Mouse (Mus musculus): ENCODE data around the gene Dad1.

Gene Dad1

DNA sequence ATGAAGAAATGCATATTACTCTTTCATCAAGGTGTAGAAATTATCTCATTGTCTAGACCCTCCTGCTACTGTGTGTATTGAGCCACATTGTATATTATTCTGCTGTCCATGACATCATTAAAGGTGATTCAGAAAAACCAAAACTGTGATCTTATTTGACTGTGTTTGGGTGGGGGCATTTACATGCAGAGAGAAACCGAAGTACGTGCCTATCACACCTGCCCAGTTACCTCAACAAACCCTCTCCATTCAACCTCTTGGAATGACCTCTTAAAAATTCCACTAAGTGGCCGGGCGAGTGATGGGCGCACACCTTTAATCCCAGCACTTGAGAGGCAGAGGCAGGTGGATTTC lies 29.9 kb downstream of the Dad1 start:
- DNase-seq, result no peak

DNA sequence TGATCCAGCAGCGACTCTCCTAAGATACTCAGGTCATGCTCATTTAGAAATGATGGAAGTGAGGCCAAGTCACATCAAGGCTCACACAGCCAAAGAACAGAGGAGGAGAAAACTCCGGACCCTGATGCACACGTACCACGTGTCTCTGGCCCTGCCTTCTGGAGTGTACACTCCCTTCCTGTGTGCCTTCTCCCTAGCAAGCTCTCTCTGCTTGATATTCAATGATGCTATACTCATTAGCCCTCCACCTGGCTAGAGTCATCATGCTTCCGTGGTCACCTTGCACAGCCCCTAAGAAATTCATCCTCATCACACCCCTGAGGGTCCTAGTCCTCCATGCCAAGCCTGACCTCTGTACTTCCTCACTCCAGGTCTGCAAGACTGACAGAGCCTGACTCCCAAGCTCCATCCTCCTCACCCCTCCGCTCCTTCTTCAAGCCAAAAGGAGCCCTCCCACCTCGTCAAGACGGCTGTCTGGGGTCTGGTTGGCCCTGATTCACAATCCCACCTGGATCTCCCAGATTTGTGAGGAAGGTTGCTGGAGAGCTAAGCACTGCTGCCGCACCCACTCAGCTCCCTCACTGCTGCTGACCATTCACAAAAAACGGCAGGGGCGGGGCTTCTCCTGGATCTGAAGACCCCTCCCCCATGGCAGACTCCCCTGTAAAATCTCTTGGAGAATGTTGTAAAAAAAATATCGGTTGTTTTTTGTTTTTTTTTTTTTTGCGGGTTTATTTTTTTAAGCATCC lies 30.4 kb downstream of the Dad1 start:
- no peak for DNase-seq

DNA sequence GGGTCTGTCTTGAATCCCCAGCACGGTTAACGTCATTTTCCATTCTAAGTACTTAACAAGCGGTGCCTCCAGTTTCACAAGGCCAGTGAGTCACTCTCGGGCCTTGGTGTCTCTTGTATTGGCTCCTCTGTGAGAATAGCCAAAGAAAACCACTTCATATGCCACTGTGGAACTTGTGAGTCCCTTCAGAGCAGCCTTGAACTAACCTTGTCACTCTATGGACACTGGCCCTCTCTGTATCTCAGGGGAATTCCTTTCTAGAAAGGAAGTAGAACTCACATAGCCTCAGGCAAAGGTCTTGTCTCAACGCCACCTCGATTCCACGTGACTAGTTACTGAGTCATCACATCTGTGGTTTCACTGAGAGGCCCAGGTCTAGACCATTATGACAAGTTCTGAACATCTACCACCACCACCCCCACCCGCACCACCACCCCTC lies 31.6 kb downstream of the Dad1 start:
- DNase-seq, result no peak

DNA sequence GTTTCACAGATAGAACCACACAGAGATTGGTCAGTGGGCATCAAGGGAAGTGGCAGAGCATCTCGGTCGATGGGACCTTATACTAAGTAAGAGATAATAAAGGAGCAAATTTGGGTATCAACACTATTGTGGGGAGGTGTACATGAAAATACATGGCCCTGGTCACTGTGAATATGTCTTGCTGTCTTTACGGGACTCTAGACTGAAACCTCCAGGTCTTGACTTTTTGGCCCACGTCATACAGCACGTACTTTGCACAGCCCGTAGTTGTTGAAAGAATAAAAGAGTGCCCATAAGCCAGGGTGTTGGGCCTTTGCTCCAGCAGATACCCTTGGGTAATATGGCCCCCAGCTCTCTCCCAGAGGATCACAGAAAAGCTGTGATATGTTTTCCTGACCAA lies 32.3 kb downstream of the Dad1 start:
- no peak for DNase-seq

DNA sequence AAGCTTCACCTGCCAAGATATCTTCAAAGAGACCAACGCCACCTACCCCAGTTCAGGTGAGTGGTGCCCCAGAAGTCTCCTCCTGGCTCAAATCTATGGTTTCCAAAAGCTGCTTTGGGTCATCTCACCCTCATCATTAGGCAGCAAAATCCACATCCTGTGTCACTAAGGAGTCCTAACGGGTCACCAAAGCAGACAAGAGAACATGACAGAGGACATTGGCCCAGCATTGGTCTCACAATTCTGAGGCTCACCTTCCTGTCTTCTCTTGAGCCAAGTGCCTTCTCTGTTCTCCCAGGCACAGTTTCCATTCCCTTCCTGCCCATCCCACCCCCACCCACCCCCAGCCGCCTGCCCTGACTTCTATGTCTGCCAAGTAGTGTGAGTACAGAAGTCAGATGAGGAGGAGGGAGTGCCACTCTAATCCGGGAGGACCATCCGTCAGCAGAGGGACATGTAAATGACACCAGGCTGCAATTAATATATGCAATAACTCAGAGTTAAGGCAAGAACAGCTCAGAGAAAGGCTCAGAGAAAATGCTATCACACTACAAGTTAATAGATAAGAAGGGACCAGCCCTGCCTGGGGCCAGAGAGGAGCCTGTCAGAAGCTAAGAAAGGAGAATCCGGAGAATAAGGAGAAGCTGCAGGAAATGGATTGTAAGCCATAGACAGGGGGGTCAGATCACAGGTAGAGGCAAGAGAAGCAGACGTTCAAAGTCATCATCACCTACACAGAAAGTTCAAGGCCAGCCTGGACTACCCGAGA lies 33.0 kb downstream of the Dad1 start:
- no peak for DNase-seq

DNA sequence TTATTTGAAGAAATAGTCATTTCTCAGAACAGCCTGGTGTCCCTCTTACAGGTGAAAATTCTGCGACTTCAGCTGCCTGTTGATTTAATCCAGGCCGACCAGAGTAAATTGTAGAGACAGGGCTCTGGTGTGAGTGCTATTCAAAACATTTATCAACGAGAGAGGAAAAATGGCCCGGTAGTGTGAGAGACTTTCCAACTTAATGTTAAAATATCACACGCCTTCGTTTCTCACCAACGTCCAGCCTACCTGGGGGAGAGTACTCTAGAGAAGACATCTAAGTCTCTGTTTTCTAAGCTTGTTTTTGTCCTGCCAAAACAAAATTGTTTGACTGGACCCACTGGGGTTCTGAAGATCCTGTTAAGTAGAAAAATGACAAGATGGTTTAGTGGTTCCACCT lies 34.1 kb downstream of the Dad1 start:
- no peak for DNase-seq

DNA sequence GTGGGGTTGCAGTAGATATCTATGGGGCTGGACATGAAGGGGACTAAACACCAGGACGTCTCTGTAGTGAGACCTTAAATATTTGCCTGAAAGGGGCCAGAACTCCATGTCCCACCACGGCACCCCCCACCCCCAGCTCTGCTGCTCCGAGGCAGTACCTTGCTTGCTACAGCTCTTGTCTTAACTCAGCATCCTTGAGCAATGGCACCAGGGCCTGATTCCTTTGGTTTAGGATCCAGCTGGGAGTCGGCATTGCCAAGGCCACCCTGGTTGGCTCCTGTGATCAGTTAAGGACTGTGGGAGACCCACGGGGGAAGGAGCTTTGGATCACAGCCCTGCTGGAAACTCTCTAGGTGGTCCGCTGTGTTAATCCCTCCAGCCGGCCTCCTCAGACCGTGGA lies 34.6 kb downstream of the Dad1 start:
- DNase-seq, result no peak

DNA sequence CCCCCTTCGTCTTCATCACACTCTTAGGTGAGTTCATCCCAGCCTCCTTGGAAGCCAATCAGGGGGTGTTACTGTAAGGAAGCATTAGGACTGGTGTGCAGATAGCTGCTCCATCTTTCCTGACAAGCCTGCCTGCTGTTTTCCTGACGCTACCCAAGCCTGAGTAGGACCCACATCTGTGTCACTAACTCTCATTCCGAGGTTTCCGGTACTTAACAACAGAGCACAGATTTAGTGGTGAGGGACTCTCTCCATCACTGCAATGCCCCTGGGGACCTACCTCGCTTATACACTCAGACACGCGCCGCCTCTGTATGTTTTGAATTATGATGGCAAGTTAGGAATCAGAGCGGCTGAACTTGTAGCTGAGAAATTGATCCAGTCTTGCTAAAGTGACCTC lies 35.2 kb downstream of the Dad1 start:
- DNase-seq, result no peak

DNA sequence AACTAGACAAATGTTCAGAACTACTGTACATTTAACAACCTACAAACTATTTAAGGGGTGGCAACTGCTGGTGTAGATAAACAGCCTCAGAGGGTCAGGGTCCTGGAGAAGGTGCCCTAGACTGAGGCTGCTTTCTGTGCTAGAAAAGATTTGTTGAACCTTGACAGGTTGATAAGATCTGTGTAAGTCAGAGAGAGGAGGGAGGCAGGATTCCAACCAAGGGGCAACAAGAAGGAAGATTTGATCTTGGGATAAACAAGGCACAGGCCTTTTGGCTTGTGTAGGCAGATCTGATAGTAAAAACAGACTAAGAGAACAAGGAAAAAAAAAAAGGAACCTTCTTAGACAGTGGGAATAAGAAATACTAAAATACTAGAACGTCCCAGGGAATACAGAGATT lies 35.7 kb downstream of the Dad1 start:
- no peak for DNase-seq

DNA sequence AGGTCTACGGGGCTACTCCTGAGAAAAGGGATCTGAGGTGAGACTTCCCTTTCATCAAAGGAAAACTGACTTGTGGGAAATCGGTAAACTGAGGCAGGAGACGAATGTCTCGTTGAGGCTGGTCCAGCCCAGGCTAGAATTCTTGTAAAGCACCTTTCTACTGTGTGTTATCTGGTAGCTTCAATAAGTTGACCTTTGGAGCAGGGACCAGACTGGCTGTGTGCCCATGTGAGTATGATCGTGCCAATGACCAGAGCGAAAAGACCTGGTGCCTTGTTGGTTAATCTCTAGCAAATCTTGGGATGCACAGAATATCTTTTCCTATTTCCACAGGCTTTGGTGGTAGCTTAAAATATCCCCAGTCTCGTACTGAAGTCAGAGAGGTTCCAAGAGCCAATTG lies 37.8 kb downstream of the Dad1 start:
- no peak for DNase-seq

DNA sequence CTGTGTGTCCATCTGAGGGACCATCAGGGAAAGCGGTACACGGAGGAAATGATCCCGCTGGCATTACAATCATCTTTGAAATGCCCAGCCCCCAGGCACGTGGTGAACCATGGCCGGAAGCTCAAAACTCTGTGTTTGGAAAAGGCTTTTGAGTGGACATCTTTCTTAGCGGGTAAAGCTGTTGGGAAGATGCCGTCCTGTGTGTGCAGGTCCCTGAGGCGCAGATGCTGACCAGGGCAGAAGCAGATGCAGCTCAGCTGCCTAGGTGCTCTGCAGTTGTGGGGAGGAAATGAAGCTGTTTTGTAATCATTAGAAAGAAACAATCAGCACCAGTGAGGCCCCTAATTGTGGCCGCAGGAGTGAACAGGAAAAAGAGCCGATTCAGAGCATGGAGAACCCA lies 39.0 kb downstream of the Dad1 start:
- DNase-seq, result no peak

DNA sequence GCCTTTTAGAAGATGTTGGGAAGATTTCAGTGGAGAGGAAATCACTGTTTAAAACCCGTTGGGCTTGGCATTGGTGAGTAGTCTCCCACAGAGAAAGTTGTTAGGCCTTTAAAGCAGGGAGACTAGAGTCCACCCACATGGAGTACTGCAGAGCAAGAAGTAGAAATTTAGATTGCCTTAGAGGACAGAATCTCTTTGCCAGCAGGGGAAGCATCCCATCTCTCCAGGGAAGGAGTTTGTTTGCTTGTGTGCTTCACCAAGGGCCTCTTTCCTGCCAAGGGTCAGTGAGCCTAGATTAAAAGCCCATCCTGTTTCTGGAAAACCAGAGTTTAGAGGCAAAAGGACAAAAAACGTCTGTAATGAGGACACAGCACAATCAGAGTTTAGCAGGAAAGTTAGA lies 39.4 kb downstream of the Dad1 start:
- no peak for DNase-seq

DNA sequence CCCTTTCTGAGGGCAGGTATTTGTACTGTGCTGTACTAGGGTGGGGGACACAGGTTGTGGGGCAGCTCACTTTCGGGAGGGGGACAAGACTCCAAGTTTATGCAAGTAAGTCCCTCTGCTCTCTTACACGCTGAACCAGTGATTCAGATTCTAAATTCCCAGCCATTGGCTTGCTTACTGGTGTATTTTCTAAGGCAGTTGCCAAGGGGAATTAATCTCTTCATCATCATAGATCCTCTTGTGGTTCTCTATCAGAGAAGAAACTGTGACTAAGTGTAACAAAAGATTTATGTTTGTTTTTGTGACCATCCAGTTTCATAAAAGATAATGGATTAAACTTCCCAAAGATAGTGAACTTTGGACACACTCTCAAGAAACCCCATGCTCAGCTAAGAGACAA lies 40.2 kb downstream of the Dad1 start:
- DNase-seq, result no peak

DNA sequence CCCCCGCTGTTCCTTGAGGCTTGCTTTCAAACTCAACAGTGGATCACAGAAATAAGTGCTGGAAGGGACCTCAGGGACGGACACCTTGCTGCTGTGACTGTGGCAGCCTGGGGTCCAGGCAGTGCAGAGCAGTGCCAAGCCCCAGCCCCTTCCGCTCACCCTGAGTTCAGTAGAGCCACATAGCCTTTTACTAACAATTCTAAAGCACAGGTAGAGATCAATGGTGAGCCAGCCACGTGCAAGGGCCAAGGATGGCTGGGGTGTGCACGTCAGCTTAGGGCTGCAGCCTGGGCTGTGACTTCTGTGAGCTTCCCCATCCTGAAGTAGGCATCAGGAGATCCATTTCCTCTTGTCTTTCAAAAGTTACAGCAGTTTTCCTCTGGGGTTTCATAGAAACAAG lies 42.1 kb downstream of the Dad1 start:
- DNase-seq, result no peak

DNA sequence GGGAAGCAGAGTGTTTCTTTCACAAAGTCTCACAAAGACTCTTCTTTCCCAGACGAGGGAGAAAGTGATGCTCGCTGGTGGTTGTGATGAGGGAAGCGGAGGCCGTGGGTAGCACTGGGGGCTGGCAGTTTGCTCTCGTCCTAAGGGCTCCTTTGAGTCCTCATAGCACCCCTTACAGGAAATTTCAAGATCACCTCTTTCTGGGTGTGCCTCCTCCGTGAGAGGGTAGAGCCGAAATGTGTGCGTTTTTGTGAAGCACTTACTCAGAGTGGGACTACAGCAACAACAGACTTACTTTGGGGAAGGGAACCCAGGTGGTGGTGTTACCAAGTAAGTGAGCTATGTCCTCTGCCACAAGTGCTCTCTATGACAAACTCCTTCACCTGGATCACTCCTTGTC lies 42.7 kb downstream of the Dad1 start:
- no peak for DNase-seq

DNA sequence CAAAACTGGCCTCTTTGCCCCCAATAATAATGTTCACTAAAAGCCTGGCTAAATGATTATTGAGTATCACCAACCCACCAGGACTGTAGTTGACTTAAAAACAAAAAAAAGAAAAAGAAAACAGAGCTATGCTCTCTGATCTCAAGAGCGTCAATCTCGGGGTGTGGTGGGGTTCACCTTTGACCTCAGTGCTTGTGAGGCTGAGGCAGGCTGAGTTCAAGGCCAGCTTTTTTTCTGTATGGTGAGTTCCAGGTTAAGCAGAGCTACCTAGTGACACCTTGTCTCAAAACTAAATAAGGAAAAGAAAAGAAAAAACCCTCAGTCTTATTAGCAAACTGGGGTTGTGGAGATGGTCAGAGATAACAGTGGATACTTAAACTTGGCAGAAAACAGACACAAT lies 43.5 kb downstream of the Dad1 start:
- no peak for DNase-seq

DNA sequence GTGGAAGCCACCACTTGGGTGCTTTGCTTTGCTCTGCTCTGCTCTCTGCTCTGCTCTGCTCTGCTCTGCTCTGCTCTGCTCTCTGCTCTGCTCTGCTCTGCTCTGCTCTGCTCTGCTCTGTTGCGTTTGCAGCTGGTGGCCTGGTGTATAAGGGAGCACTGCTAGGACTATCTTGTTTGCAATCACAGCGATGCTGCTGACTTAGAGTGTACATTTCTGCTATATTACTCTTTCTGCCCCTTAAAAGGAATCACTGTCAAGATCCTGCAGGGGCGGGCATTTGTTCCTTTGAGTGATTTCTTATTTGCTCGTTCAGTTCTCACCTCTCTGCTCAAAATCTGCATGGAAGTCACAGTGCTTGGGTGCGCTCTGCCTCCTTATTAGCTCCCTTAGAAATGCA lies 44.0 kb downstream of the Dad1 start:
- DNase-seq, result no peak

DNA sequence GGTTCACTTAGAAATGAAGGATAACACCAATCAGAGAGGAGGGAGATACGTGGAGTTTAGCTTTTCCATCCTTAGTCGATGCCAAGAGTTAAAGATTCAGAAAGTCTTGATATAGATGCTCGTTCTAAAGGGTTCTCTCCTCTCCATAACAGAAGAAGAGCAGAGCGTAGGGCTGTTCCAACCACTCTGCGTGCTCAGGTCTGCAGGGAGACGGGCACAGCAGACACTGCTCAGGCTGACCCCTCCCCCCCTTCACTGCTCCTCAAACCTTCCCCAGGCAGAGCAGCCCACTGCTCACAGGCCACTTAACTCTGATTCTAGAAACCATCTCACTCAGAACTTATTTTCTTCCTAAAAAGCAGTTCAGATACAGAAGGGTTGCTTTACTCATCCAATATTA lies 45.2 kb downstream of the Dad1 start:
- no peak for DNase-seq

DNA sequence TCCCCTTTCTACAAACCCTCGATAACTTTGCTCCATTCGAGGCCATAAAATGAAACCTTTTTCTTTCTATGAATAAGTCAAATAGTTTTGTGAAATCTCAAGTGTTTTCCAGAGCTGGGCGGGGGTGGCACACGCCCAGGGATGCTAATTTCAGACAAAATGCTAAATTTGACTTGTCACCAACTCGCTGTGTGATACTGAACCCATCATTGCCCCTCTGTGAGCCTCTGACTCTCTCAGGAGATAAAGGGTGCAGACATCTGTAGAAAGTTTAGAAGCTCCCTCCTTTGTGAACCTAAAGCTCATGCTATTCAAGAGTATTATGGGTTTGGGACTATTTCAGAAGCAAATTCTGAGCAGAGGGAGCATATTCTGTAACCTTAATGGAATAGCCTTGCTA lies 46.0 kb downstream of the Dad1 start:
- DNase-seq, result no peak

DNA sequence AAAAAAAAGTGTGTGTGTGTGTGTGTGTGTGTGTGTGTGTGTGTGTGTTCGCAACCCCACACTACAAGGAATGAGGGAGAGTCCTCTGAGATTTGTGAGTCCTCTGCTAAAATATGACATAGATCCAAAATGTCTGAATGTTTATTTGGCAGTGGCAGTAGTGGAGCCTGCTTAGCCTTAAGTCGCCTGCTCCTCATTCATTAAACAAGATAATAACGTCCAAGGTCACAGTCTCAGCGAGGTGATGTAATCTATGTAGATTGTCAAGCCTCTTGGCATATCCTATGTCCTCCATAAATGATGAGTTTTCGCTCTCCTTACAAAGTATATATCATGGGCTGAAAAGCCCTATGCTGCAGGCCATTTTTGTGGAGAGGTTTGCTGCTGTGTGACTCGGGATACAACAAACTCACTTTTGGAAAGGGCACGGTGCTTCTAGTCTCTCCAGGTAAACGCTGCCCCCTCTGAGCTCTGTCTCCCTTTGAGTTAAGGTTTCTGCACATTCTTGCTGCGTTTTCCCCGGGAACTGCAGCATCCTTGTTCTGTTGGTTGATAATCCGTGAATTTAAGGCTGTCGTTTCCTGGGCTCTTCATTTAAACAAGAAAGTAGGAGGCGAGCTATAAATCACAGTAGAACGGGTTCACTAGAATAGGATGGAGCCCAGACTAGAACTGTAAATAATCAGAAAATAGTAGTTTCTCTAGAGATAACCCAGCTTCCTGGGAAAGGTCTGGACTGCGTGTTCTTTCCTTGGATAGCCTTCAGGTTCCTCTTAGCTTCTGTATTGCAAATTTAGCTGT lies 47.0 kb downstream of the Dad1 start:
- no peak for DNase-seq

DNA sequence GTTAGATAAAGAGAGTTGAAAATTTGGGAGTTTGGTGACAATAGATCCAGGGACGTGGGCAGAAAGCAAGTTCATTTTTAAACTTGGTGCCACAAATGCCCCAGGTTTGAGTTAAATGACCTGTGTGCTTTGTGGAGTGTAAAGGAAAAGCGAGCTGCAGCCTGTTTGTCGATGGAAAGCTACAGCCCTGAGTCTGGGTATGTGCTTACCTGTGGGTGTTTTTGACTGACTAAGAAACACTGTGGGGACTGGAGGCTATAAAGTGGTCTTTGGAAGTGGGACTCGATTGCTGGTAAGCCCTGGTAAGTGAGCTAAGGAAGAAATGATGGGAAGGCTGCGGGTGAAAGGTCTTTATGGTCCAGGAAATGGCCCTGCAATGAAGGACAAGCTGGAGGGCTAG lies 47.6 kb downstream of the Dad1 start:
- DNase-seq, result no peak

DNA sequence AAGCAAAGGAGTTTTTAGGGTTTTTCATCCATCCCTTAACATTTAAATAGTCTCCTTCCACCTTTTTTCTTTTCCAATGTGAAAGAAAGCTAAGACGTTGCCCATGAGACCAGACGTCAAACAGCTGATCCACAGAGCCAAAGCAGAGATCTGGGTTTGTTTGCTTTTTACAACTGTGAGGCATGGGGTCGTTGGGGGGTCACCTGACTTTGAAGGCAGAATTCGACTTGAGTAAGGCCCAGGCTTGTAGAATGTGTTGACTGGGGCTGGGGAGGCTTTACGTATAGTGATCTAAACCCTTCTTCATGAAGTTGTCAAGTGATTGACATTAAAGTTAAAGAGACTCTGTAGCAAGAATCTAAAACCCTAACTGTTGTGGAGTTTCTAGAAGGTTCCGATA lies 48.0 kb downstream of the Dad1 start:
- DNase-seq, result no peak

DNA sequence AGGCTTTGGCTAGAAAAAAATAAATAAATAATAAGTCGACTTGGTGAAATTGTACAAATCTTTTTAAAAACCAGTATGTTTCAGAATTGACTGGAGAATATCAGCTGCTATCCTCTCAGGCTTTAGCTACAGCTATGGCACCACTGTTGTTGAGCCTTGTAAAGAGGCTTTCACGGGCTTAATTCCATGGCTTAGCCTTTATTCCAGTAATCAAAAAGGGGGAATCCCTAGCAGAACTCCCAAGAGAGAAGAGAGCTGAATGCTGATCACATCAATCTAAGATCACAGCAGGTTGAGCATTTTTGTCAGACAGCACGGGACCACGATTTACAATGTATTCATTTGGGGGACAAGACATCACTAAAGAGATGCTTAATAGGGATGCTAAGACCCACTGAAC lies 49.1 kb downstream of the Dad1 start:
- no peak for DNase-seq

DNA sequence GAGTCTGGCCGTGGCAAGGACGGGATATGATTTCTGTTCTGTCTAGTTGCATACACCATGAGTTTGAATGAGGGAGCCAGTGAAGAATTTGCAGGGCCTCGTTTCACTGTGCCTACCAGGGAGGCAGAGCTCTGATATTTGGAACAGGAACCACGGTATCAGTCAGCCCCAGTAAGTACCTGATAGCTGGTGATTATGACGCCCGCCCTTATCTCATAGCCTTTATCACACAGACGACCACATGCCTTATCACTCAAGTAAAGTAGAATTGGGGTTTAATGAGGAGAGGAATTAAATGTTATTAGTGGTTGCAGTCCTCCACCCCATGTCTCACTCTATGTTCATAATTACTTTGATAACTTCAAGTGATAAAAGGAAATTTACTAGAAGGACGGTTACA lies 49.6 kb downstream of the Dad1 start:
- DNase-seq, result no peak

Data from layer of hippocampus, adult 9-11 months (tissue).